ENCODE assay signal across 8 mouse cellular contexts in genomic region chr17:56036176-56036900, GRCm38 (mm10). TPM values are rescaled to one million over a fixed set of nuclear protein-coding genes. Genes with fewer than 3 reads are reported as not detected.
DNase-seq lines count a peak whose midpoint lies in the region; ATAC-seq and TF ChIP-seq lines count a peak whose summit lies in the region.

Gene Sh3gl1, minus strand, starts transcription at chr17:56036635.

- peaks cover 27% of the 10 kb centered on the region for H3K36me3 ChIP-seq in hindbrain, embryonic 13.5 days

- peak within 1 kb of the TSS; percentile 63 for H3K4me2 ChIP-seq in hindbrain, embryonic 13.5 days

- peak; percentile 47 for ATAC-seq in Patski
- peak; percentile 92 for ATAC-seq in hindbrain, embryonic 13.5 days (ENCODE audit: low FRiP score)

- H3K27ac ChIP-seq in hindbrain, embryonic 13.5 days, result peak within 1 kb of the TSS; percentile 93

- CTCF ChIA-PET in Patski (lab: Charles Lee), result interaction anchor here (0.9 to 7.1 kb wide), 21 partner anchors 9 to 77 kb away, joined by 3 to 72 read pairs (median 5); partner anchors contain the start of genes Hdgfl2, Mpnd, Stap2 and Yju2

- peak within 1 kb of the TSS; percentile 93 for H3K9ac ChIP-seq in hindbrain, embryonic 13.5 days

- in situ Hi-C loops in Patski (cut with MboI; ENCODE audit: low pct_unique_long_range_greater_than_20kb), result no loop called here

- H3K4me3 ChIP-seq in hindbrain, embryonic 13.5 days, result peak within 1 kb of the TSS; percentile 84

- WGBS in hindbrain, embryonic 13.5 days, result under 1% methylated on average over 74 of the region's 74 CpGs

- no peaks in the 10 kb centered on the region for H3K27me3 ChIP-seq in Patski
- H3K27me3 ChIP-seq in hindbrain, embryonic 13.5 days, result no peaks in the 10 kb centered on the region

- peak; percentile 98 for DNase-seq in Patski (ENCODE audit: low read depth, low spot score)
- peak; percentile 99 to 100 for DNase-seq in cerebellum, postnatal 14 days
- peak; percentile 99 for DNase-seq in frontal cortex, postnatal 14 days (ENCODE audit: low spot score in 2 of 2)
- peak; percentile 98 to 99 for DNase-seq in layer of hippocampus, postnatal 25 days (ENCODE audit: extremely low spot score in 1 of 2, low spot score in 1 of 2)
- peak; percentile 98 for DNase-seq in lung, postnatal 25 days (ENCODE audit: low spot score)
- DNase-seq in retina, embryonic 14.5 days (ENCODE audit: low spot score), result peak; percentile 99
- DNase-seq in thymus, postnatal 4 days, result peak; percentile 99

- no peaks in the 10 kb centered on the region for H3K9me3 ChIP-seq in hindbrain, embryonic 13.5 days

- H3K4me1 ChIP-seq in hindbrain, embryonic 13.5 days (replicated peaks), result peaks cover 56% of the 10 kb centered on the region

- no peak for TF ChIP-seq CTCF in Patski (IDR thresholded peaks at IDR 0.05)

- POLR2A ChIA-PET in Patski (lab: Charles Lee), result interaction anchor here (0.7 to 2.2 kb wide), 5 partner anchors 9 to 27 kb away, joined by 3 to 17 read pairs (median 4); no protein-coding TSS in a partner anchor

RNA-seq across cellular contexts. Expression of gene Sh3gl1, which starts in this region (rescaled TPM):
- 85.2 TPM for polyA plus RNA-seq in Patski (2021)
- polyA plus RNA-seq in hindbrain, embryonic 13.5 days (2015; fragmentation: Nextera tagmentation; extraction: Ambion mirVana), result 116 and 118 TPM in 2 replicates
- total RNA-seq in layer of hippocampus, postnatal 25 days (2021), result 10 to 100 TPM; 63.1 to 64.0 TPM

Comparison
In these comparisons a context has a peak if more than half of its experiments do, and no peak if none do; other contexts are left out.
1. Peak in every context shown above with its lines: DNase-seq, ATAC-seq, H3K4me3 ChIP-seq and H3K27ac ChIP-seq.